Mouse (Mus musculus) testis, adult 2 months (tissue): Measurements from ENCODE around the gene Aox3. TPM values are rescaled to one million over a fixed set of nuclear protein-coding genes. Genes with fewer than 3 reads are reported as not detected.
A peak's percentile ranks its signal among the peaks of the same experiment; 100 is the strongest.

Source experiments
- H3K27ac ChIP-seq: fragments of 200-500 bp; 2 replicates; pipeline ENCODE4 v1.5.1; 2012; ENCODE audit warnings: low read depth, low read length; ENCODE audit not compliant: control insufficient read depth, insufficient read depth
- H3K27me3 ChIP-seq: fragments of 200-500 bp; 2 replicates; pipeline ENCODE4 v1.6.1; 2012; ENCODE audit warnings: mild to moderate bottlenecking, low read length, moderate library complexity; ENCODE audit not compliant: control insufficient read depth, insufficient read depth
- H3K36me3 ChIP-seq: fragments of 200-500 bp; 2 replicates; pipeline ENCODE4 v1.6.1; 2012; ENCODE audit warnings: mild to moderate bottlenecking, low read length; ENCODE audit not compliant: control insufficient read depth, insufficient read depth
- H3K4me1 ChIP-seq: fragments of 200-500 bp; 2 replicates; pipeline ENCODE4 v1.6.1; 2012; ENCODE audit warnings: low read length; ENCODE audit not compliant: control insufficient read depth, insufficient read depth
- H3K4me3 ChIP-seq: fragments of 200-500 bp; 2 replicates; pipeline ENCODE4 v1.5.1; 2012; ENCODE audit warnings: low read depth, mild to moderate bottlenecking, low read length, moderate library complexity, mixed read lengths; ENCODE audit not compliant: control insufficient read depth
- CTCF ChIP-seq: fragments of 200-500 bp; IDR thresholded peaks from 2 replicates; pipeline ENCODE4 v1.5.1; 2012; ENCODE audit warnings: low read depth, mild to moderate bottlenecking, inconsistent platforms, low read length, moderate library complexity; ENCODE audit not compliant: control insufficient read depth, insufficient read depth, insufficient replicate concordance
- POLR2A ChIP-seq: fragments of 200-500 bp; IDR thresholded peaks from 2 replicates; pipeline ENCODE4 v1.6.1; 2012; ENCODE audit warnings: low read depth, mild to moderate bottlenecking, inconsistent platforms, low read length, moderate library complexity; ENCODE audit not compliant: control insufficient read depth
- polyA plus RNA-seq: library from polyadenylated mRNA; depleted of rRNA; stranded (reverse); fragments of >200 nt; gene quantifications from 2 replicates; pipeline ENCODE4 v1.2.3, GENCODE M21; 2012; rRNA removed

The Aox3 gene
- 8.7 and 9.6 TPM in 2 replicates for polyA plus RNA-seq

GRCm38 (mm10) chr1:58112880-58113279, at the start of gene Aox3:
Gene Aox3, plus strand, starts transcription at chr1:58113130.
- Histone ChIP-seq H3K27ac (no peak within 1 kb of the TSS; the same call in 1 of the 2 replicates), H3K4me3 (no peak within 1 kb of the TSS), H3K27me3 (no peaks in the 10 kb centered on the region), H3K36me3 (no peaks in the 10 kb centered on the region), H3K4me1 (no peaks in the 10 kb centered on the region)
- TF ChIP-seq CTCF = peak; percentile 65; the same call in 1 of the 2 replicates
- no peak for TF ChIP-seq POLR2A

GRCm38 (mm10) chr1:58065151-58065550, 47.8 kb upstream of the Aox3 start:
- Histone ChIP-seq H3K27ac (no peak overlapping the region), H3K4me3 (no peak overlapping the region), H3K4me1 (no peaks in the 10 kb centered on the region), H3K27me3 (no peaks in the 10 kb centered on the region), H3K36me3 (no peaks in the 10 kb centered on the region)
- TF ChIP-seq POLR2A (no peak), CTCF (no peak)

- Histone ChIP-seq H3K4me1 (no peaks in the 10 kb centered on the region), H3K4me3 (no peak overlapping the region), H3K27ac (no peak overlapping the region), H3K27me3 (no peaks in the 10 kb centered on the region), H3K36me3 (no peaks in the 10 kb centered on the region)
- TF ChIP-seq CTCF (no peak), POLR2A (no peak)
Measured at GRCm38 (mm10) chr1:58065606-58066005, 47.3 kb upstream of the Aox3 start.

GRCm38 (mm10) chr1:58069181-58069580, 43.7 kb upstream of the Aox3 start:
- no peak overlapping the region for H3K4me3 ChIP-seq
- H3K36me3 ChIP-seq = no peaks in the 10 kb centered on the region
- peaks cover 2% of the 10 kb centered on the region for H3K4me1 ChIP-seq
- TF ChIP-seq CTCF (no peak), POLR2A (no peak)
- no peaks in the 10 kb centered on the region for H3K27me3 ChIP-seq
- no peak overlapping the region for H3K27ac ChIP-seq

GRCm38 (mm10) chr1:58070091-58070490, 42.8 kb upstream of the Aox3 start:
- no peaks in the 10 kb centered on the region for H3K36me3 ChIP-seq
- H3K4me3 ChIP-seq = no peak overlapping the region
- TF ChIP-seq POLR2A (no peak), CTCF (no peak)
- H3K27ac ChIP-seq = no peak overlapping the region
- H3K4me1 ChIP-seq = peaks cover 2% of the 10 kb centered on the region
- H3K27me3 ChIP-seq = no peaks in the 10 kb centered on the region

GRCm38 (mm10) chr1:58071006-58071405, 41.9 kb upstream of the Aox3 start:
- H3K4me1 ChIP-seq = peaks cover 2% of the 10 kb centered on the region
- no peaks in the 10 kb centered on the region for H3K36me3 ChIP-seq
- TF ChIP-seq CTCF = no peak
- no peak for TF ChIP-seq POLR2A
- H3K27ac ChIP-seq = no peak overlapping the region
- H3K4me3 ChIP-seq = no peak overlapping the region
- no peaks in the 10 kb centered on the region for H3K27me3 ChIP-seq

DNA sequence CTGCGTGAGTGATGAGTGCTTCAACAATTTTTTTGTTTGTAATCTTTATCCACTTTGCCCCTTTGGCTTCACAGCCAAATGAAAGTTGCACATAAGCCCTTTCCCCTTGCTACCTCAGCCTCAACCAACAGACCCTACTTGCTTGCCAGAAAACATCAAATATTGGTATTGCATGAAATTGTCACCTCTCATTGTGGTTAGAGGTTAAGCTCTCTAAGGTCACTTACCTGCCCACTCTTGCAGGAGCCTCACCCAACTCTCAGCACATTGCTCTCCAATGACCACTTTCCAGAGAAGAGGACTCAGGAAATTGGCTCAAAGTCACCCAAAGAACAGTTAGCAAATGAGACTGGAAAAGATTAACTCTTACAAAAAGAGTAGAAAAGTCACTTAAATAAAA, 41.4 kb upstream of the Aox3 start:
- no peak overlapping the region for H3K27ac ChIP-seq
- H3K36me3 ChIP-seq = no peaks in the 10 kb centered on the region
- peaks cover 2% of the 10 kb centered on the region for H3K4me1 ChIP-seq
- TF ChIP-seq CTCF = no peak
- H3K27me3 ChIP-seq = no peaks in the 10 kb centered on the region
- no peak overlapping the region for H3K4me3 ChIP-seq

DNA sequence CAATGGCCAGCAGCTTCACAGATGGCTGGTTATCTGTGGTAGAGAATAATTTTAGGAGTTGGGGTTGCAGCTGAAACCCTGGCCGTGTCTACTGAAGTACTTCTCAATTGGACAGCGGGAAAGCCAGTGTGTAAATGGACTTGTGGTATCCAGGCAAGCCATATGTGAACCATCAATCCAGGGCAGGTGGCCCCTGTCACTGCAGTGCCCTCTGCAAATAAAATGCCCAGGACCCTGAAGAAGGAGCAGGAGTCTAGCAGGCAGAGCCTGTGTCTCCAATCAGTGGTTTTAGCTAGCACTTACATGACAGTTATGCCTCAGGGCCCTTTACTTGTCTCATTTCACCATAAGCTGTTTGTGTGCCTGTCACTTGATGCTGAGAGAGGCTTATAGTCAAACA, 40.5 kb upstream of the Aox3 start:
- H3K36me3 ChIP-seq = no peaks in the 10 kb centered on the region
- TF ChIP-seq CTCF (no peak), POLR2A (no peak)
- no peak overlapping the region for H3K4me3 ChIP-seq
- no peaks in the 10 kb centered on the region for H3K27me3 ChIP-seq
- no peak overlapping the region for H3K27ac ChIP-seq
- peaks cover 2% of the 10 kb centered on the region for H3K4me1 ChIP-seq
